Mouse (Mus musculus): ENCODE measurements around the gene Gas6. TPM values are rescaled to one million over a fixed set of nuclear protein-coding genes. Genes with fewer than 3 reads are reported as not detected.

Gene Gas6
- polyA plus RNA-seq, 1 experiment from 2014 or later: 101 TPM

- H3K4me2 ChIP-seq: no peak overlapping the region
- ATAC-seq (ENCODE audit: extremely low read depth, insufficient number of reproducible peaks, low FRiP score, low TSS enrichment): no peak
- no peaks in the 10 kb centered on the region for H3K4me1 ChIP-seq
- no peak overlapping the region for H3K27ac ChIP-seq (replicated peaks)
- peaks cover 47% of the 10 kb centered on the region for H3K27me3 ChIP-seq (replicated peaks)
- H3K4me3 ChIP-seq: no peak overlapping the region
- no peak overlapping the region for H3K9ac ChIP-seq
- WGBS: 67% methylated on average over 5 of the region's 5 CpGs
- no peaks in the 10 kb centered on the region for H3K9me3 ChIP-seq
- no peaks in the 10 kb centered on the region for H3K36me3 ChIP-seq
These were observed 61.2 kb downstream of the Gas6 start for GRCm38 (mm10) chr8:13433130-13433529.

GRCm38 (mm10) chr8:13430866-13431265 is 63.4 kb downstream of the Gas6 start:
- Histone ChIP-seq H3K27ac (replicated peaks) (no peak overlapping the region), H3K36me3 (no peaks in the 10 kb centered on the region), H3K4me3 (no peak overlapping the region), H3K4me2 (no peak overlapping the region), H3K9me3 (no peaks in the 10 kb centered on the region), H3K9ac (no peak overlapping the region), H3K4me1 (peaks cover 3% of the 10 kb centered on the region; the same call in 1 of the 2 replicates), H3K27me3 (replicated peaks) (peaks cover 32% of the 10 kb centered on the region)
- ATAC-seq (ENCODE audit: extremely low read depth, insufficient number of reproducible peaks, low FRiP score, low TSS enrichment): no peak

- 68% methylated on average over 7 of the region's 7 CpGs for WGBS
- peaks cover 28% of the 10 kb centered on the region for H3K27me3 ChIP-seq (replicated peaks)
- no peak overlapping the region for H3K4me3 ChIP-seq
- H3K9me3 ChIP-seq: no peaks in the 10 kb centered on the region
- no peak for ATAC-seq (ENCODE audit: extremely low read depth, insufficient number of reproducible peaks, low FRiP score, low TSS enrichment)
- H3K9ac ChIP-seq: no peak overlapping the region
- H3K4me2 ChIP-seq: no peak overlapping the region
- peaks cover 3% of the 10 kb centered on the region; the same call in 1 of the 2 replicates for H3K4me1 ChIP-seq
- H3K36me3 ChIP-seq: no peaks in the 10 kb centered on the region
- no peak overlapping the region for H3K27ac ChIP-seq (replicated peaks)
These were observed 63.9 kb downstream of the Gas6 start for GRCm38 (mm10) chr8:13430412-13430811.

- Histone ChIP-seq H3K27me3 (replicated peaks) (0 out of 2 replicates have a peak, but pooled peaks cover 7% of the 10 kb centered on the region), H3K36me3 (no peaks in the 10 kb centered on the region), H3K9me3 (no peaks in the 10 kb centered on the region), H3K27ac (replicated peaks) (no peak overlapping the region), H3K4me1 (peaks cover 3% of the 10 kb centered on the region; the same call in 1 of the 2 replicates), H3K4me2 (no peak overlapping the region), H3K9ac (no peak overlapping the region), H3K4me3 (no peak overlapping the region)
- WGBS: 76% methylated on average over 9 of the region's 9 CpGs
- ATAC-seq (ENCODE audit: extremely low read depth, insufficient number of reproducible peaks, low FRiP score, low TSS enrichment): no peak
These were observed 66.1 kb downstream of the Gas6 start for GRCm38 (mm10) chr8:13428156-13428555.

GRCm38 (mm10) chr8:13427351-13427750 is 66.9 kb downstream of the Gas6 start:
- 56% methylated on average over 6 of the region's 6 CpGs for whole genome bisulfite sequencing

GRCm38 (mm10) chr8:13420970-13421369 is 73.3 kb downstream of the Gas6 start:
- Histone ChIP-seq H3K27me3 (replicated peaks) (peaks cover 7% of the 10 kb centered on the region; the same call in 1 of the 2 replicates), H3K9me3 (no peaks in the 10 kb centered on the region), H3K27ac (replicated peaks) (no peak overlapping the region), H3K4me3 (no peak overlapping the region), H3K36me3 (no peaks in the 10 kb centered on the region), H3K4me2 (no peak overlapping the region), H3K4me1 (no peaks in the 10 kb centered on the region), H3K9ac (no peak overlapping the region)
- no peak for ATAC-seq (ENCODE audit: extremely low read depth, insufficient number of reproducible peaks, low FRiP score, low TSS enrichment)
- WGBS: 81% methylated on average over 6 of the region's 6 CpGs

More at GRCm38 (mm10) chr8:13427351-13427750, 66.9 kb downstream of the Gas6 start:
- 0 out of 2 replicates have a peak, but pooled peaks cover 7% of the 10 kb centered on the region for H3K27me3 ChIP-seq (replicated peaks)
- no peaks in the 10 kb centered on the region for H3K36me3 ChIP-seq
- no peak overlapping the region for H3K4me2 ChIP-seq
- H3K4me3 ChIP-seq: no peak overlapping the region
- no peaks in the 10 kb centered on the region for H3K9me3 ChIP-seq
- no peak overlapping the region for H3K9ac ChIP-seq
- peaks cover 3% of the 10 kb centered on the region; the same call in 1 of the 2 replicates for H3K4me1 ChIP-seq
- ATAC-seq (ENCODE audit: extremely low read depth, insufficient number of reproducible peaks, low FRiP score, low TSS enrichment): no peak
- no peak overlapping the region for H3K27ac ChIP-seq (replicated peaks)

GRCm38 (mm10) chr8:13419111-13419639 is 75.1 kb downstream of the Gas6 start:
- Histone ChIP-seq H3K4me3 (no peak overlapping the region), H3K27me3 (replicated peaks) (peaks cover 17% of the 10 kb centered on the region), H3K36me3 (no peaks in the 10 kb centered on the region), H3K27ac (replicated peaks) (no peak overlapping the region), H3K9me3 (no peaks in the 10 kb centered on the region), H3K4me1 (no peaks in the 10 kb centered on the region), H3K9ac (no peak overlapping the region), H3K4me2 (no peak overlapping the region)
- no peak for ATAC-seq (ENCODE audit: extremely low read depth, insufficient number of reproducible peaks, low FRiP score, low TSS enrichment)
- 59% methylated on average over 2 of the region's 2 CpGs for WGBS

GRCm38 (mm10) chr8:13415879-13416278 is 78.4 kb downstream of the Gas6 start:
- Histone ChIP-seq H3K4me3 (no peak overlapping the region), H3K4me2 (no peak overlapping the region), H3K27me3 (replicated peaks) (peaks cover 26% of the 10 kb centered on the region), H3K9me3 (no peaks in the 10 kb centered on the region), H3K9ac (no peak overlapping the region), H3K36me3 (no peaks in the 10 kb centered on the region), H3K4me1 (no peaks in the 10 kb centered on the region), H3K27ac (replicated peaks) (no peak overlapping the region)
- WGBS: 67% methylated on average over 10 of the region's 10 CpGs
- ATAC-seq (ENCODE audit: extremely low read depth, insufficient number of reproducible peaks, low FRiP score, low TSS enrichment): no peak

Other genes with a start within 250 kb of the Gas6 start
- 170 and 207 TPM in 2 replicates for gene Adprhl1, start 240.3 kb downstream of the Gas6 start, polyA plus RNA-seq (2015; fragmentation: Nextera tagmentation; extraction: Ambion mirVana)
- gene Dcun1d2, start 206.4 kb downstream of the Gas6 start, polyA plus RNA-seq (2015; fragmentation: Nextera tagmentation; extraction: Ambion mirVana): 24.6 and 26.7 TPM in 2 replicates
- gene Tmco3, start 206.3 kb downstream of the Gas6 start, polyA plus RNA-seq (2015; fragmentation: Nextera tagmentation; extraction: Ambion mirVana): 32.2 and 36.0 TPM in 2 replicates
- 81.5 and 87.5 TPM in 2 replicates for gene Tfdp1, start 155.7 kb downstream of the Gas6 start, polyA plus RNA-seq (2015; fragmentation: Nextera tagmentation; extraction: Ambion mirVana)
- 0.13 TPM in 1 of 2 replicates, not detected in the other for gene Atp4b, start 97.7 kb downstream of the Gas6 start, polyA plus RNA-seq (2015; fragmentation: Nextera tagmentation; extraction: Ambion mirVana)
- gene Grk1, start 89.4 kb downstream of the Gas6 start, polyA plus RNA-seq (2015; fragmentation: Nextera tagmentation; extraction: Ambion mirVana): not detected in 2 replicates
- gene Tmem255b, start 59.3 kb downstream of the Gas6 start, polyA plus RNA-seq (2015; fragmentation: Nextera tagmentation; extraction: Ambion mirVana): 0.62 and 0.71 TPM in 2 replicates
- not detected in 2 replicates for gene 1700029H14Rik, start 68.0 kb upstream of the Gas6 start, polyA plus RNA-seq (2015; fragmentation: Nextera tagmentation; extraction: Ambion mirVana)
- gene Rasa3, start 183.1 kb upstream of the Gas6 start, polyA plus RNA-seq (2015; fragmentation: Nextera tagmentation; extraction: Ambion mirVana): 23.4 and 24.4 TPM in 2 replicates
- not detected in 2 replicates for gene Cfap97d2, start 211.4 kb upstream of the Gas6 start, polyA plus RNA-seq (2015; fragmentation: Nextera tagmentation; extraction: Ambion mirVana)

All from heart, embryonic 13.5 days (tissue).